ENCODE assay signal across 9 mouse cellular contexts in the genomic region with DNA sequence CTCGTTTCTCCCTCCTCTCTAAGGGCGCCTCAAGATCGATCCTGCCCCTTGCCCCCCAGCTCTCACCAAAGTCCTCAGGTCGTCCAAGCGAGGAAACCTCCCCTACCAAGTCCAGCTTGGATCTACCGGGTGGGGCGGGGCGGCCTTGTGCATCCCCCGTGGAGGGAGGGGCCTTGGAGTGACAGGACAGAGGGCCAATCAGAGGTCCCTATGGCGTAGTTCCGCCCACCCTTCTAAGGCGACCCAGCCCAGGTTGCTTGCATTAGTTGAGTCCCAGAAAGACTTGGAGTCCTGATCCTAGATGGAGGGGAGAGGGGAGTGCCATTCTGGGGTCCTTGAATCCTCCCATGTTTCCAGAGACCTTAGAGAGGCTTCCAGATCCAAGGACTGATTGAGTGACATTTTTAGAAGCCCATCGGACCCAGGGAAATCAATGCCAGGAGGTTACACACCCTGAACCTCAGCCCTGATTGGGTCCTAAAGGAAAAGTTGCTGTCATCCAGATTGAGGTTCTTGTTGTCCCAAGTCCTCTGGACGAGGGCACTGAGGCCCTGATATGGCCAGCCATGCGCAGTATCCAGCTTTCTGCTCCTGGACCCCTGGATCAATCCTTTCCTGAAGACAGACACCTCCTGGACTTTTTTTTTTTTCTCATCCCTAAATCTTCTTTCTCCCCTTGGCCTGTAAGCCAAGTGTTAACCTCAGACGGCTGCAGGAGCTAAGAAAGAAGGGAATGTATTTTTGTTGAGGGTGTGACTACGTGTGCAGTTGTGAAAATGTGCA. TPM values are rescaled to one million over a fixed set of nuclear protein-coding genes. Genes with fewer than 3 reads are reported as not detected.
DNase-seq lines count a peak whose midpoint lies in the region; ATAC-seq and TF ChIP-seq lines count a peak whose summit lies in the region.
"Had no signal": no experiment of that assay in that cellular context is flagged by ENCODE, and none has a peak within 500 bp of the region (broad histone marks: within the 10 kb centered on the region; RNA-seq: fewer than 3 reads in every experiment).

No protein-coding gene starts in this region.

- peak; percentile 89 for ATAC-seq in heart, postnatal 0 days (ENCODE audit: insufficient read depth, low read depth)
- peak; percentile 93 for ATAC-seq in lung, embryonic 16.5 days (ENCODE audit: low read depth)

- TF ChIP-seq EP300 in heart, postnatal 0 days (IDR thresholded peaks at IDR 0.05; ENCODE audit: low read depth): peak; percentile 14; the same call in 1 of the 2 replicates

- TF ChIP-seq CTCF in heart, postnatal 0 days (IDR thresholded peaks at IDR 0.05; ENCODE audit: low read depth): no peak
- TF ChIP-seq CTCF in olfactory bulb, adult 2 months (IDR thresholded peaks at IDR 0.05; ENCODE audit: insufficient read depth, low read depth, low read length): no peak

- H3K9me3 ChIP-seq in heart, postnatal 0 days (replicated peaks; ENCODE audit: control insufficient read depth, low read length): no peaks in the 10 kb centered on the region
- no peaks in the 10 kb centered on the region for H3K9me3 ChIP-seq in lung, embryonic 16.5 days (ENCODE audit: control insufficient read depth, low read length)

- peak overlapping the region; percentile 57 for H3K9ac ChIP-seq in heart, postnatal 0 days (replicated peaks; ENCODE audit: low read depth, low read length)
- H3K9ac ChIP-seq in lung, embryonic 16.5 days (ENCODE audit: low read length): peak overlapping the region; percentile 81

- H3K27me3 ChIP-seq in heart, postnatal 0 days (ENCODE audit: control insufficient read depth, insufficient read depth, low read length): no peaks in the 10 kb centered on the region
- H3K27me3 ChIP-seq in lung, embryonic 16.5 days (ENCODE audit: control insufficient read depth, insufficient read depth, low read depth, low read length): no peaks in the 10 kb centered on the region

- H3K4me1 ChIP-seq in heart, postnatal 0 days (ENCODE audit: control insufficient read depth, insufficient read depth): peaks cover 27% of the 10 kb centered on the region
- H3K4me1 ChIP-seq in lung, embryonic 16.5 days (replicated peaks; ENCODE audit: control insufficient read depth, insufficient read depth, low read length): peaks cover 31% of the 10 kb centered on the region
- peaks cover 15% of the 10 kb centered on the region for H3K4me1 ChIP-seq in olfactory bulb, adult 2 months (ENCODE audit: control insufficient read depth, insufficient read depth, low read length)

- WGBS in heart, postnatal 0 days: 3% methylated on average over 17 of the region's 17 CpGs
- 3% methylated on average over 17 of the region's 17 CpGs for WGBS in lung, embryonic 16.5 days
- 20% methylated on average over 17 of the region's 17 CpGs for WGBS in olfactory bulb, adult 2 months

- peak overlapping the region; percentile 58 for H3K4me3 ChIP-seq in heart, postnatal 0 days (ENCODE audit: low read depth, low read length)
- H3K4me3 ChIP-seq in lung, embryonic 16.5 days (ENCODE audit: low read length): peak overlapping the region; percentile 68
- H3K4me3 ChIP-seq in olfactory bulb, adult 2 months (ENCODE audit: insufficient read depth, low read depth, low read length): peak overlapping the region; percentile 31

- peak overlapping the region; percentile 93 for H3K27ac ChIP-seq in heart, postnatal 0 days (ENCODE audit: low read depth)
- peak overlapping the region; percentile 97 for H3K27ac ChIP-seq in lung, embryonic 16.5 days (ENCODE audit: low read length)
- peak overlapping the region; percentile 7; the same call in 1 of the 2 replicates for H3K27ac ChIP-seq in olfactory bulb, adult 2 months (ENCODE audit: insufficient read depth, low read depth, low read length)

- peak; percentile 74 to 82 for DNase-seq in CD8-positive naive resting alpha-beta T cell, adult 2 months (ENCODE audit: low read depth in 2 of 2, low spot score in 2 of 2)
- peak; percentile 99 for DNase-seq in adrenal gland, postnatal 14 days
- peak; percentile 96 for DNase-seq in fibroblast of lung, adult 2 months (ENCODE audit: low read depth)
- peak; percentile 92 for DNase-seq in heart, postnatal 0 days (ENCODE audit: low spot score)
- peak; percentile 98 to 99 for DNase-seq in kidney, postnatal 25 days
- peak; percentile 96 to 100 for DNase-seq in urinary bladder, adult 18-20 months (ENCODE audit: low spot score in 2 of 2)

- H3K36me3 ChIP-seq in heart, postnatal 0 days (replicated peaks; ENCODE audit: control insufficient read depth, insufficient read depth, low read length): peaks cover 16% of the 10 kb centered on the region
- H3K36me3 ChIP-seq in lung, embryonic 16.5 days (ENCODE audit: control insufficient read depth, insufficient read depth, low read length): peaks cover 13% of the 10 kb centered on the region

- H3K4me2 ChIP-seq in heart, postnatal 0 days (ENCODE audit: low read depth, low read length): peak overlapping the region; percentile 70
- peak overlapping the region; percentile 82 for H3K4me2 ChIP-seq in lung, embryonic 16.5 days (ENCODE audit: low read depth, low read length)

- no peak for TF ChIP-seq POLR2A in olfactory bulb, adult 2 months (IDR thresholded peaks at IDR 0.05; ENCODE audit: insufficient read depth, low read depth, low read length)

RNA-seq across cellular contexts. Expression of a gene that starts 2.1 kb away (rescaled TPM):
- total RNA-seq in adrenal gland, postnatal 14 days (2021): 76.9 and 106 TPM in 2 replicates
- total RNA-seq in heart, postnatal 0 days (2014; rRNA removed; ENCODE audit: low replicate concordance): 76.8 and 78.5 TPM in 2 replicates
- 70.9 and 73.0 TPM in 2 replicates for polyA plus RNA-seq in heart, postnatal 0 days (2015; fragmentation: Nextera tagmentation; extraction: Ambion mirVana)
- 87.5 and 90.2 TPM in 2 replicates for polyA plus RNA-seq in lung, embryonic 16.5 days (2015; fragmentation: Nextera tagmentation; extraction: Ambion mirVana)
- not detected in 2 replicates for polyA plus RNA-seq in olfactory bulb, adult 2 months (2012; ENCODE audit: insufficient read depth, insufficient read length, low replicate concordance, missing spikeins)

RNA-seq across cellular contexts. Expression of a gene that starts 9.5 kb away (rescaled TPM):
- not detected in 2 replicates for total RNA-seq in adrenal gland, postnatal 14 days (2021)
- total RNA-seq in heart, postnatal 0 days (2014; rRNA removed; ENCODE audit: low replicate concordance): not detected in 2 replicates
- polyA plus RNA-seq in heart, postnatal 0 days (2015; fragmentation: Nextera tagmentation; extraction: Ambion mirVana): not detected in 2 replicates
- polyA plus RNA-seq in lung, embryonic 16.5 days (2015; fragmentation: Nextera tagmentation; extraction: Ambion mirVana): not detected in 2 replicates
- polyA plus RNA-seq in olfactory bulb, adult 2 months (2012; ENCODE audit: insufficient read depth, insufficient read length, low replicate concordance, missing spikeins): not detected in 2 replicates
- total RNA-seq: left cerebral cortex, postnatal 36 days had no signal

RNA-seq across cellular contexts. Expression of a gene that starts 12.5 kb away (rescaled TPM):
- 25.6 and 29.3 TPM in 2 replicates for total RNA-seq in adrenal gland, postnatal 14 days (2021)
- total RNA-seq in heart, postnatal 0 days (2014; rRNA removed; ENCODE audit: low replicate concordance): 26.8 and 33.8 TPM in 2 replicates
- polyA plus RNA-seq in heart, postnatal 0 days (2015; fragmentation: Nextera tagmentation; extraction: Ambion mirVana): 13.2 and 14.4 TPM in 2 replicates
- polyA plus RNA-seq in lung, embryonic 16.5 days (2015; fragmentation: Nextera tagmentation; extraction: Ambion mirVana): 124 and 130 TPM in 2 replicates
- not detected in 2 replicates for polyA plus RNA-seq in olfactory bulb, adult 2 months (2012; ENCODE audit: insufficient read depth, insufficient read length, low replicate concordance, missing spikeins)

RNA-seq across cellular contexts. Expression of a gene that starts 14.0 kb away (rescaled TPM):
- 18.7 and 20.9 TPM in 2 replicates for total RNA-seq in adrenal gland, postnatal 14 days (2021)
- 12.3 and 13.8 TPM in 2 replicates for total RNA-seq in heart, postnatal 0 days (2014; rRNA removed; ENCODE audit: low replicate concordance)
- polyA plus RNA-seq in heart, postnatal 0 days (2015; fragmentation: Nextera tagmentation; extraction: Ambion mirVana): 4.4 and 4.6 TPM in 2 replicates
- 5.5 and 5.7 TPM in 2 replicates for polyA plus RNA-seq in lung, embryonic 16.5 days (2015; fragmentation: Nextera tagmentation; extraction: Ambion mirVana)
- not detected in 2 replicates for polyA plus RNA-seq in olfactory bulb, adult 2 months (2012; ENCODE audit: insufficient read depth, insufficient read length, low replicate concordance, missing spikeins)

RNA-seq across cellular contexts. Expression of a gene that starts 34.0 kb away (rescaled TPM):
- total RNA-seq in adrenal gland, postnatal 14 days (2021): 27.1 and 29.5 TPM in 2 replicates
- total RNA-seq in heart, postnatal 0 days (2014; rRNA removed; ENCODE audit: low replicate concordance): 82.1 and 84.3 TPM in 2 replicates
- polyA plus RNA-seq in heart, postnatal 0 days (2015; fragmentation: Nextera tagmentation; extraction: Ambion mirVana): 29.5 and 37.1 TPM in 2 replicates
- 11.0 and 12.1 TPM in 2 replicates for polyA plus RNA-seq in lung, embryonic 16.5 days (2015; fragmentation: Nextera tagmentation; extraction: Ambion mirVana)
- not detected in 2 replicates for polyA plus RNA-seq in olfactory bulb, adult 2 months (2012; ENCODE audit: insufficient read depth, insufficient read length, low replicate concordance, missing spikeins)

Comparison
In these comparisons a context has a peak if more than half of its experiments do, and no peak if none do; other contexts are left out.
1. Peak in every context shown above with its lines: DNase-seq, ATAC-seq, H3K4me3 ChIP-seq and H3K27ac ChIP-seq.
2. H3K27ac ChIP-seq: peak in every context shown above with its lines; median percentile 97 in lung, embryonic 16.5 days; 93 in heart, postnatal 0 days; 7 in olfactory bulb, adult 2 months.